Mouse (Mus musculus) kidney, embryonic 14.5 days (tissue): ENCODE data around the gene Tab1. TPM values are rescaled to one million over a fixed set of nuclear protein-coding genes. Genes with fewer than 3 reads are reported as not detected.
A peak's percentile ranks its signal among the peaks of the same experiment; 100 is the strongest.

Source experiments
- ATAC-seq: fragments of 200-750 bp; cut with Nextera tagmentation; 2 replicates; pipeline ENCODE4 v1.8.0; 2017; ENCODE audit warnings: moderate number of reproducible peaks, mild to moderate bottlenecking, moderate TSS enrichment, moderate library complexity; ENCODE audit not compliant: low FRiP score, low TSS enrichment
- H3K27ac ChIP-seq: fragments of 300-500 bp; sonication (generic); 2 replicates; pipeline ENCODE4 v1.5.1; 2014; ENCODE audit warnings: low read depth, mild to moderate bottlenecking, low read length, moderate library complexity, mixed read lengths
- H3K27me3 ChIP-seq: fragments of 300-500 bp; sonication (generic); 2 replicates; pipeline ENCODE4 v1.6.1; 2014; ENCODE audit warnings: mild to moderate bottlenecking, low read length; ENCODE audit not compliant: control insufficient read depth, insufficient read depth
- H3K36me3 ChIP-seq: fragments of 300-500 bp; sonication (generic); 2 replicates; pipeline ENCODE4 v1.6.1; 2014; ENCODE audit warnings: low read length, mixed read lengths; ENCODE audit not compliant: control insufficient read depth, insufficient read depth
- H3K4me1 ChIP-seq: fragments of 300-500 bp; sonication (generic); 2 replicates; pipeline ENCODE4 v1.6.1; 2014; ENCODE audit warnings: low read length, mixed read lengths; ENCODE audit not compliant: control insufficient read depth, insufficient read depth
- H3K4me2 ChIP-seq: fragments of 300-500 bp; sonication (generic); replicated peaks from 2 replicates; pipeline ENCODE4 v1.6.1; 2014; ENCODE audit warnings: low read depth, mild to moderate bottlenecking, low read length
- H3K4me3 ChIP-seq: fragments of 300-500 bp; sonication (generic); 2 replicates; pipeline ENCODE4 v1.5.1; 2014; ENCODE audit warnings: mild to moderate bottlenecking, low read length
- H3K9ac ChIP-seq: fragments of 300-500 bp; sonication (generic); 2 replicates; pipeline ENCODE4 v1.6.1; 2014; ENCODE audit warnings: low read depth, mild to moderate bottlenecking, low read length, moderate library complexity
- H3K9me3 ChIP-seq: fragments of 300-500 bp; sonication (generic); 2 replicates; pipeline ENCODE4 v1.6.1; 2016; ENCODE audit warnings: low read length; ENCODE audit not compliant: control insufficient read depth
- WGBS: fragments of 180-500 bp; shearing (Covaris S2); extraction: QIAGEN DNeasy Blood & Tissue Kit; methylation state at CpG from one replicate; pipeline ENCODE4 v1.1.7; 2014; 5-methylcytosine and 5-hydroxymethylcytosine counted together
- polyA plus RNA-seq: library from polyadenylated mRNA; unstranded; fragments of >200 nt; fragmentation: Nextera tagmentation; extraction: Ambion mirVana; gene quantifications from 2 replicates; pipeline ENCODE4 v1.2.1, GENCODE M21; 2014

The Tab1 gene
- polyA plus RNA-seq, 1 experiment from 2014 or later = 35.2 TPM

GRCm38 (mm10) chr15:80171286-80171685 is 38.4 kb downstream of the Tab1 start:
- H3K9ac ChIP-seq = no peak overlapping the region
- H3K4me2 ChIP-seq = peak overlapping the region; percentile 31
- H3K9me3 ChIP-seq = no peaks in the 10 kb centered on the region
- no peaks in the 10 kb centered on the region for H3K36me3 ChIP-seq
- H3K4me1 ChIP-seq = peaks cover 25% of the 10 kb centered on the region
- H3K27me3 ChIP-seq = no peaks in the 10 kb centered on the region
- no peak overlapping the region; the same call in 1 of the 2 replicates for H3K27ac ChIP-seq
- H3K4me3 ChIP-seq = no peak overlapping the region; the same call in 1 of the 2 replicates
- no peak for ATAC-seq
- WGBS = 6% methylated on average over 8 of the region's 8 CpGs

GRCm38 (mm10) chr15:80171791-80172190 is 38.9 kb downstream of the Tab1 start:
- H3K9ac ChIP-seq = no peak overlapping the region
- WGBS = 21% methylated on average over 6 of the region's 6 CpGs
- ATAC-seq = no peak
- no peak overlapping the region; the same call in 1 of the 2 replicates for H3K27ac ChIP-seq
- no peaks in the 10 kb centered on the region for H3K27me3 ChIP-seq
- H3K4me3 ChIP-seq = no peak overlapping the region; the same call in 1 of the 2 replicates
- peaks cover 25% of the 10 kb centered on the region for H3K4me1 ChIP-seq
- no peaks in the 10 kb centered on the region for H3K36me3 ChIP-seq
- peak overlapping the region; percentile 31 for H3K4me2 ChIP-seq
- H3K9me3 ChIP-seq = no peaks in the 10 kb centered on the region

GRCm38 (mm10) chr15:80173001-80173771 is 40.3 kb downstream of the Tab1 start, which contains the start of gene Mgat3:
Gene Mgat3 (plus strand): TSS chr15:80173721.
- no peaks in the 10 kb centered on the region for H3K9me3 ChIP-seq
- peak within 1 kb of the TSS; percentile 84 for H3K9ac ChIP-seq
- H3K27ac ChIP-seq = peak within 1 kb of the TSS; percentile 81
- peak within 1 kb of the TSS; percentile 88 for H3K4me2 ChIP-seq
- ATAC-seq = peak; percentile 70
- 6% methylated on average over 35 of the region's 85 CpGs for WGBS
- peak within 1 kb of the TSS; percentile 86 for H3K4me3 ChIP-seq
- no peaks in the 10 kb centered on the region for H3K36me3 ChIP-seq
- H3K27me3 ChIP-seq = no peaks in the 10 kb centered on the region
- H3K4me1 ChIP-seq = peaks cover 25% of the 10 kb centered on the region

GRCm38 (mm10) chr15:80173781-80174597 is 41.1 kb downstream of the Tab1 start:
- Histone ChIP-seq H3K4me1 (peaks cover 25% of the 10 kb centered on the region), H3K27me3 (no peaks in the 10 kb centered on the region), H3K27ac (peak overlapping the region; percentile 81), H3K4me3 (peak overlapping the region; percentile 86), H3K9ac (peak overlapping the region; percentile 84), H3K9me3 (no peaks in the 10 kb centered on the region), H3K36me3 (no peaks in the 10 kb centered on the region), H3K4me2 (peak overlapping the region; percentile 88)
- ATAC-seq = peak; percentile 36; the same call in 1 of the 2 replicates
- WGBS = under 1% methylated on average over 25 of the region's 60 CpGs

GRCm38 (mm10) chr15:80174598-80174875 is 41.6 kb downstream of the Tab1 start:
- H3K4me2 ChIP-seq = peak overlapping the region; percentile 88
- peak overlapping the region; percentile 86 for H3K4me3 ChIP-seq
- H3K27me3 ChIP-seq = no peaks in the 10 kb centered on the region
- no peaks in the 10 kb centered on the region for H3K36me3 ChIP-seq
- H3K9ac ChIP-seq = peak overlapping the region; percentile 84; the same call in 1 of the 2 replicates
- no peak overlapping the region for H3K27ac ChIP-seq
- WGBS = under 1% methylated on average over 5 of the region's 5 CpGs
- peaks cover 25% of the 10 kb centered on the region for H3K4me1 ChIP-seq
- ATAC-seq = no peak
- H3K9me3 ChIP-seq = no peaks in the 10 kb centered on the region

- H3K4me3 ChIP-seq = peak overlapping the region; percentile 86; the same call in 1 of the 2 replicates
- 78% methylated on average over 9 of the region's 9 CpGs for WGBS
- peaks cover 28% of the 10 kb centered on the region for H3K4me1 ChIP-seq
- no peaks in the 10 kb centered on the region for H3K9me3 ChIP-seq
- H3K36me3 ChIP-seq = no peaks in the 10 kb centered on the region
- no peak for ATAC-seq
- H3K27me3 ChIP-seq = no peaks in the 10 kb centered on the region
- no peak overlapping the region for H3K27ac ChIP-seq
- H3K4me2 ChIP-seq = peak overlapping the region; percentile 88; the same call in 1 of the 2 replicates
- H3K9ac ChIP-seq = no peak overlapping the region
Observed at GRCm38 (mm10) chr15:80175316-80175715, 42.4 kb downstream of the Tab1 start.

- no peaks in the 10 kb centered on the region for H3K9me3 ChIP-seq
- no peak overlapping the region for H3K9ac ChIP-seq
- 88% methylated on average over 4 of the region's 6 CpGs for WGBS
- H3K36me3 ChIP-seq = no peaks in the 10 kb centered on the region
- H3K27me3 ChIP-seq = no peaks in the 10 kb centered on the region
- peaks cover 28% of the 10 kb centered on the region for H3K4me1 ChIP-seq
- H3K4me3 ChIP-seq = no peak overlapping the region
- no peak overlapping the region for H3K27ac ChIP-seq
- no peak overlapping the region for H3K4me2 ChIP-seq
- no peak for ATAC-seq
Observed at GRCm38 (mm10) chr15:80175756-80176155, 42.8 kb downstream of the Tab1 start.

GRCm38 (mm10) chr15:80181561-80181960 is 48.6 kb downstream of the Tab1 start:
- Histone ChIP-seq H3K27ac (no peak overlapping the region), H3K36me3 (no peaks in the 10 kb centered on the region), H3K4me3 (no peak overlapping the region), H3K9me3 (no peaks in the 10 kb centered on the region), H3K9ac (no peak overlapping the region), H3K4me1 (0 out of 2 replicates have a peak, but pooled peaks cover 3% of the 10 kb centered on the region), H3K4me2 (no peak overlapping the region), H3K27me3 (no peaks in the 10 kb centered on the region)
- ATAC-seq = no peak
- WGBS = 90% methylated on average over 7 of the region's 7 CpGs
